Mouse (Mus musculus): Measurements from ENCODE around the gene Slc25a13. TPM values are rescaled to one million over a fixed set of nuclear protein-coding genes. Genes with fewer than 3 reads are reported as not detected.

Gene Slc25a13
- total and polyA plus RNA-seq, 3 experiments = not detected

GRCm38 (mm10) chr6:6093522-6093921, 123.5 kb downstream of the Slc25a13 start:
- dilution Hi-C loops (cut with MboI; ENCODE audit: extremely low pct_ligation_motif_present, extremely low pct_unique_long_range_greater_than_20kb, low sequenced_read_pairs) = no loop called here
- Histone ChIP-seq H3K9ac (ENCODE audit: insufficient read depth, low read depth) (no peak overlapping the region), H3K4me1 (ENCODE audit: control insufficient read depth in 1 of 2, insufficient read depth in 2 of 2) (no peaks in the 10 kb centered on the region), H3K36me3 (replicated peaks in 1 of 2; ENCODE audit: control insufficient read depth in 1 of 2, insufficient read depth in 1 of 2, low read length in 1 of 2) (no peaks in the 10 kb centered on the region), H3K79me2 (replicated peaks; ENCODE audit: control insufficient read depth, extremely low read depth, insufficient read depth, poor library complexity, severe bottlenecking) (no peaks in the 10 kb centered on the region), H3K27me3 (replicated peaks) (no peaks in the 10 kb centered on the region), H3K4me2 (ENCODE audit: insufficient read depth, low read depth, poor library complexity, severe bottlenecking) (no peak overlapping the region), H3K4me3 (replicated peaks in 1 of 3; ENCODE audit: low read depth in 2 of 3, low read length in 2 of 3, poor library complexity in 1 of 3) (no peak overlapping the region), H3K9me3 (replicated peaks; ENCODE audit: low read length) (no peaks in the 10 kb centered on the region), H3K27ac (ENCODE audit: insufficient read depth, low read depth) (no peak overlapping the region)
- no peak for DNase-seq (ENCODE audit: extremely low read depth)
- in situ Hi-C loops (cut with MboI; ENCODE audit: low pct_ligation_motif_present, low pct_unique_long_range_greater_than_20kb, low sequenced_read_pairs) = no loop called here
- TF ChIP-seq ZC3H11A (IDR thresholded peaks at IDR 0.05; ENCODE audit: low read depth, low read length) (no peak), USF1 (IDR thresholded peaks at IDR 0.05; ENCODE audit: low read depth, low read length) (no peak), TCF12 (IDR thresholded peaks at IDR 0.05; ENCODE audit: low read depth, low read length) (no peak), EP300 (IDR thresholded peaks at IDR 0.05; ENCODE audit: low read length) (no peak), ZMIZ1 (IDR thresholded peaks at IDR 0.05; ENCODE audit: low read depth, low read length) (no peak)

- Histone ChIP-seq H3K4me1 (ENCODE audit: control insufficient read depth in 1 of 2, insufficient read depth in 2 of 2) (no peaks in the 10 kb centered on the region), H3K4me3 (replicated peaks in 1 of 3; ENCODE audit: low read depth in 2 of 3, low read length in 2 of 3, poor library complexity in 1 of 3) (no peak overlapping the region), H3K27ac (ENCODE audit: insufficient read depth, low read depth) (no peak overlapping the region), H3K79me2 (replicated peaks; ENCODE audit: control insufficient read depth, extremely low read depth, insufficient read depth, poor library complexity, severe bottlenecking) (no peaks in the 10 kb centered on the region), H3K9ac (ENCODE audit: insufficient read depth, low read depth) (no peak overlapping the region), H3K4me2 (ENCODE audit: insufficient read depth, low read depth, poor library complexity, severe bottlenecking) (no peak overlapping the region), H3K9me3 (replicated peaks; ENCODE audit: low read length) (no peaks in the 10 kb centered on the region), H3K27me3 (replicated peaks) (no peaks in the 10 kb centered on the region), H3K36me3 (replicated peaks in 1 of 2; ENCODE audit: control insufficient read depth in 1 of 2, insufficient read depth in 1 of 2, low read length in 1 of 2) (no peaks in the 10 kb centered on the region)
- in situ Hi-C loops (cut with MboI; ENCODE audit: low pct_ligation_motif_present, low pct_unique_long_range_greater_than_20kb, low sequenced_read_pairs) (no loop called here), dilution Hi-C loops (cut with MboI; ENCODE audit: extremely low pct_ligation_motif_present, extremely low pct_unique_long_range_greater_than_20kb, low sequenced_read_pairs) (no loop called here)
- no peak for DNase-seq (ENCODE audit: extremely low read depth)
- TF ChIP-seq POLR2AphosphoS2 (IDR thresholded peaks at IDR 0.05; ENCODE audit: low read depth, low read length) = no peak
- TF ChIP-seq GABPA (IDR thresholded peaks at IDR 0.05; ENCODE audit: insufficient replicate concordance, low read depth, low read length) = no peak
- no peak for TF ChIP-seq MXI1 (IDR thresholded peaks at IDR 0.05; ENCODE audit: low read depth, low read length)
- no peak for TF ChIP-seq NELFE (IDR thresholded peaks at IDR 0.05; ENCODE audit: low read depth, low read length)
- no peak for TF ChIP-seq PAX5 (IDR thresholded peaks at IDR 0.05; ENCODE audit: low read length)
- no peak for TF ChIP-seq SMC3 (IDR thresholded peaks at IDR 0.05; ENCODE audit: low read depth, low read length)
Observed at GRCm38 (mm10) chr6:6092497-6092896, 124.5 kb downstream of the Slc25a13 start.

GRCm38 (mm10) chr6:6091016-6091415, 126.0 kb downstream of the Slc25a13 start:
- H3K4me2 ChIP-seq (ENCODE audit: insufficient read depth, low read depth, poor library complexity, severe bottlenecking) = no peak overlapping the region
- in situ Hi-C loops (cut with MboI; ENCODE audit: low pct_ligation_motif_present, low pct_unique_long_range_greater_than_20kb, low sequenced_read_pairs) (no loop called here), dilution Hi-C loops (cut with MboI; ENCODE audit: extremely low pct_ligation_motif_present, extremely low pct_unique_long_range_greater_than_20kb, low sequenced_read_pairs) (no loop called here)
- DNase-seq (ENCODE audit: extremely low read depth) = no peak
- no peaks in the 10 kb centered on the region for H3K9me3 ChIP-seq (replicated peaks; ENCODE audit: low read length)
- no peak overlapping the region for H3K9ac ChIP-seq (ENCODE audit: insufficient read depth, low read depth)
- H3K27me3 ChIP-seq (replicated peaks) = no peaks in the 10 kb centered on the region
- no peaks in the 10 kb centered on the region for H3K4me1 ChIP-seq (ENCODE audit: control insufficient read depth in 1 of 2, insufficient read depth in 2 of 2)
- no peak overlapping the region for H3K4me3 ChIP-seq (replicated peaks in 1 of 3; ENCODE audit: low read depth in 2 of 3, low read length in 2 of 3, poor library complexity in 1 of 3)
- TF ChIP-seq CHD2 (IDR thresholded peaks at IDR 0.05; ENCODE audit: low read length) = no peak
- TF ChIP-seq MAX (IDR thresholded peaks at IDR 0.05; ENCODE audit: low read length) = no peak
- TF ChIP-seq MAZ (IDR thresholded peaks at IDR 0.05; ENCODE audit: low read depth, low read length) = no peak
- TF ChIP-seq GABPA (IDR thresholded peaks at IDR 0.05; ENCODE audit: insufficient replicate concordance, low read depth, low read length) = no peak
- no peak for TF ChIP-seq POLR2A (IDR thresholded peaks at IDR 0.05; ENCODE audit: low read depth, low read length)
- TF ChIP-seq BHLHE40 (IDR thresholded peaks at IDR 0.05; ENCODE audit: low read depth, low read length) = no peak
- TF ChIP-seq TCF12 (IDR thresholded peaks at IDR 0.05; ENCODE audit: low read depth, low read length) = no peak
- no peak for TF ChIP-seq NELFE (IDR thresholded peaks at IDR 0.05; ENCODE audit: low read depth, low read length)
- TF ChIP-seq EP300 (IDR thresholded peaks at IDR 0.05; ENCODE audit: low read length) = no peak
- TF ChIP-seq ZNF384 (IDR thresholded peaks at IDR 0.05; ENCODE audit: low read depth, low read length) = no peak
- no peak for TF ChIP-seq RAD21 (IDR thresholded peaks at IDR 0.05; ENCODE audit: low read depth, low read length)
- TF ChIP-seq JUND (conservative IDR thresholded peaks at IDR 0.05; ENCODE audit: low read depth, low read length) = no peak
- no peak for TF ChIP-seq SMC3 (IDR thresholded peaks at IDR 0.05; ENCODE audit: low read depth, low read length)
- no peak for TF ChIP-seq NRF1 (IDR thresholded peaks at IDR 0.05; ENCODE audit: low read depth, low read length)
- no peak for TF ChIP-seq ELF1 (IDR thresholded peaks at IDR 0.05; ENCODE audit: low read depth, low read length)
- no peak for TF ChIP-seq CTCF (conservative IDR thresholded peaks at IDR 0.05 in 1 of 2, IDR thresholded peaks at IDR 0.05 in 1 of 2; ENCODE audit: low read depth in 2 of 2, low read length in 2 of 2)
- no peak for TF ChIP-seq MXI1 (IDR thresholded peaks at IDR 0.05; ENCODE audit: low read depth, low read length)
- TF ChIP-seq HCFC1 (IDR thresholded peaks at IDR 0.05; ENCODE audit: low read depth, low read length) = no peak
- no peaks in the 10 kb centered on the region for H3K79me2 ChIP-seq (replicated peaks; ENCODE audit: control insufficient read depth, extremely low read depth, insufficient read depth, poor library complexity, severe bottlenecking)
- no peaks in the 10 kb centered on the region for H3K36me3 ChIP-seq (replicated peaks in 1 of 2; ENCODE audit: control insufficient read depth in 1 of 2, insufficient read depth in 1 of 2, low read length in 1 of 2)
- no peak overlapping the region for H3K27ac ChIP-seq (ENCODE audit: insufficient read depth, low read depth)
